Mouse (Mus musculus): ENCODE measurements at regions not wholly inside any gene's neighbourhood (a gene's known extent, or its start where the extent isn't known, plus 50 kb on each side); places are given as distances from the start of the nearest gene placed in this dataset.

DNA sequence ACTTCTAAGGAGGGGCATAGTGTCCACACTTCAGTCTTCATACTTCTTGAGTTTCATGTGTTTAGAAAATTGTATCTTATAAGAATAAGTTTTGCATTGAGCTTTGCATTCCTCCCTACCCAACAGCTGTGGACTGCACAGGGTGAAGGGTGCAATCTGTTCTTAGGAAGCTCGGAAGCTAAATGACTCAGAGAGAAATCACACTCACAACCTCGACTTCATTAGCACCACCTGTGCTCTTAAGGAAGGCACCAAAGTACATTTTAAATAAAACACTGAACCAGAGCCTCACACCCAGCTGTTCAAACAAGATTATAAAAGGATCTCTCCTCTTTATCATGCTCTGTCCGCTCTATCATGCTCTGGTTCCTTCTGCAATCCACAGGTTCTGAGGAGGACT is 110.1 kb upstream of the Actbl2 start:
- Histone ChIP-seq H3K4me1 (ENCODE audit: control insufficient read depth, low read depth, low read length) (no peaks in the 10 kb centered on the region), H3K36me3 (ENCODE audit: control insufficient read depth, insufficient read depth) (no peaks in the 10 kb centered on the region), H3K4me2 (ENCODE audit: low read depth, low read length) (no peak overlapping the region), H3K9ac (ENCODE audit: low read depth, low read length) (no peak overlapping the region), H3K27me3 (ENCODE audit: control insufficient read depth, insufficient read depth, low read depth, low read length) (no peaks in the 10 kb centered on the region), H3K4me3 (ENCODE audit: low read depth, low read length) (no peak overlapping the region), H3K27ac (ENCODE audit: low read length) (no peak overlapping the region), H3K9me3 (replicated peaks; ENCODE audit: control insufficient read depth, low read length) (no peaks in the 10 kb centered on the region)
- 65% methylated on average over 3 of the region's 3 CpGs for WGBS (ENCODE audit: insufficient replicate concordance)
- ATAC-seq (ENCODE audit: low read depth) = no peak

DNA sequence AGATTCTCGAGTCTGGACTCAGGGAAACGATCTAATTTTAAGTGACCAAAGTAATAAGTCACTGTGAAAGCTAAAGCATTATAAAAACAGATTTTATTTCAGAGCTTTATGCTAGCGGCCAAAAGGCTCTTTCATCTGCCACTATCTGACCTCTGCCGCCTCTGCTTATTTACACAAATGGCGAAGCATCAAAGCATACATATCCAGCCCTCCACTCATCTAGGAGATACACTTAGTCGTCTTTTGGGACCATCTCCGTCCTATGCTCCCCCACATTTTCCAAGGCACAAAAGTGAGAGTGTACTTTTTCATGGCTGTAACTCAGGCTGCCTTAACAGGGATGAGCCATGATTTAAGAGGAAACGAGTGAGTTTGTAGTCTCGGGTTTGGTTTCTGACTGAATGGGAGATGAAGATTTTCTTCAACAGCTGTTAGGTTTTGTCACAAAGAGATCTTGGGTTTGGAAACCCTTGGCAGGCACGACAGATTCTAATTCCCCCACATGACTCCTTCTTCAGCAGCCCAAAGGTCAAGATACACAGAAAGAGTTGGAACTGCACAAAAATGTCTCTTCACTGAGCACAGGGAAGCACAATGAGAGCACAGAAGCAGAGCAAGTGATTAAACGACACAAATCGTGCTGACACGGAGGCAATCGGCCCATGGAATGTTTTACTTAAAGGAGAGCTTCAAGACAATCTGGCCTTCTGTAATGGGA is 96.7 kb upstream of the Actbl2 start:
- H3K36me3 ChIP-seq (ENCODE audit: control insufficient read depth, insufficient read depth) = no peaks in the 10 kb centered on the region
- H3K9me3 ChIP-seq (replicated peaks; ENCODE audit: control insufficient read depth, low read length) = no peaks in the 10 kb centered on the region
- H3K27me3 ChIP-seq (ENCODE audit: control insufficient read depth, insufficient read depth, low read depth, low read length) = no peaks in the 10 kb centered on the region
- no peaks in the 10 kb centered on the region for H3K4me1 ChIP-seq (ENCODE audit: control insufficient read depth, low read depth, low read length)
- no peak overlapping the region for H3K9ac ChIP-seq (ENCODE audit: low read depth, low read length)
- H3K4me3 ChIP-seq (ENCODE audit: low read depth, low read length) = no peak overlapping the region
- ATAC-seq (ENCODE audit: low read depth) = no peak
- 63% methylated on average over 14 of the region's 14 CpGs for WGBS (ENCODE audit: insufficient replicate concordance)
- no peak overlapping the region for H3K27ac ChIP-seq (ENCODE audit: low read length)
- no peak overlapping the region for H3K4me2 ChIP-seq (ENCODE audit: low read depth, low read length)

DNA sequence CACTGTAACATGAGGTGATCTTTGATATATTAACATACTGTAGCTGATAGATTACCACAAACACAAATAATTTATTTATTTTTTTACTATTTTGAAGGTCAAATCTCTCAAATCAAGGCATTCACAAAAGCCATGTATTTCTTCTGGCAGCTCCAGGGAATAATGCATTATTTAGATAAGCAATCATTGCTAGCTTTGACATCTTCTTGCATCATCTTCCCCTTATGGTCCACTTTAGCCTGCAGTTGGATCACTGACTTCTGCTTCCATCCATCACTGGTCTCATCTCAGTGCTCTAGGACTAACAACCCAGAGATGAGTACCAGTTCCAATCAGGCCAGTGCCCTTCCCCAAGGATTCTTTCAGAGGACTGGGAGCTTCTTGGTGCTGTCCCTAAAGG is 95.3 kb upstream of the Actbl2 start:
- H3K4me1 ChIP-seq (ENCODE audit: control insufficient read depth, low read depth, low read length) = no peaks in the 10 kb centered on the region

DNA sequence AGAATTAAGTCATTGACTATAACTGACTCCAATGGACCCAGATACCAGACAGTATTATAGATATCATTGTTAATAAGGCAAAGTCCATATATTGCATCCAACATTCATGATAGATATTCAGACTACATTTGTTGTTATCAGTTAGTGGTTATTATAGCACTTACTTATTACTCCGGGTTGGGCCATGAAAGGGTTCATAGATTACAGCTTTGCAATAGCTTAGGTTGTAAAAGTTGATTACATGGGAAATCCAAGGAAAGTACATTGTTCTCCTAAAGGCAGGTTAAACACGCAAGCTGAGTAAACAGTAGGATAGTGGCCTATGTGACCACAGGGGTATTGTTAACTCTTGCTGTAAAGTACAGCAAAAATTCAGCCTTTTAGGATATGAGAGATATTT is 89.3 kb upstream of the Actbl2 start:
- Histone ChIP-seq H3K36me3 (ENCODE audit: control insufficient read depth, insufficient read depth) (no peaks in the 10 kb centered on the region), H3K4me2 (ENCODE audit: low read depth, low read length) (no peak overlapping the region), H3K27me3 (ENCODE audit: control insufficient read depth, insufficient read depth, low read depth, low read length) (no peaks in the 10 kb centered on the region), H3K4me3 (ENCODE audit: low read depth, low read length) (no peak overlapping the region), H3K9ac (ENCODE audit: low read depth, low read length) (no peak overlapping the region), H3K27ac (ENCODE audit: low read length) (no peak overlapping the region), H3K9me3 (replicated peaks; ENCODE audit: control insufficient read depth, low read length) (no peaks in the 10 kb centered on the region), H3K4me1 (ENCODE audit: control insufficient read depth, low read depth, low read length) (no peaks in the 10 kb centered on the region)
- no peak for ATAC-seq (ENCODE audit: low read depth)
- 55% methylated on average over 2 of the region's 2 CpGs for WGBS (ENCODE audit: insufficient replicate concordance)

More for the DNA sequence above, 95.3 kb upstream of the Actbl2 start:
- no peak overlapping the region for H3K4me2 ChIP-seq (ENCODE audit: low read depth, low read length)
- no peak for ATAC-seq (ENCODE audit: low read depth)
- no peaks in the 10 kb centered on the region for H3K9me3 ChIP-seq (replicated peaks; ENCODE audit: control insufficient read depth, low read length)
- H3K27me3 ChIP-seq (ENCODE audit: control insufficient read depth, insufficient read depth, low read depth, low read length) = no peaks in the 10 kb centered on the region
- H3K9ac ChIP-seq (ENCODE audit: low read depth, low read length) = no peak overlapping the region
- H3K4me3 ChIP-seq (ENCODE audit: low read depth, low read length) = no peak overlapping the region
- no peaks in the 10 kb centered on the region for H3K36me3 ChIP-seq (ENCODE audit: control insufficient read depth, insufficient read depth)
- no peak overlapping the region for H3K27ac ChIP-seq (ENCODE audit: low read length)

DNA sequence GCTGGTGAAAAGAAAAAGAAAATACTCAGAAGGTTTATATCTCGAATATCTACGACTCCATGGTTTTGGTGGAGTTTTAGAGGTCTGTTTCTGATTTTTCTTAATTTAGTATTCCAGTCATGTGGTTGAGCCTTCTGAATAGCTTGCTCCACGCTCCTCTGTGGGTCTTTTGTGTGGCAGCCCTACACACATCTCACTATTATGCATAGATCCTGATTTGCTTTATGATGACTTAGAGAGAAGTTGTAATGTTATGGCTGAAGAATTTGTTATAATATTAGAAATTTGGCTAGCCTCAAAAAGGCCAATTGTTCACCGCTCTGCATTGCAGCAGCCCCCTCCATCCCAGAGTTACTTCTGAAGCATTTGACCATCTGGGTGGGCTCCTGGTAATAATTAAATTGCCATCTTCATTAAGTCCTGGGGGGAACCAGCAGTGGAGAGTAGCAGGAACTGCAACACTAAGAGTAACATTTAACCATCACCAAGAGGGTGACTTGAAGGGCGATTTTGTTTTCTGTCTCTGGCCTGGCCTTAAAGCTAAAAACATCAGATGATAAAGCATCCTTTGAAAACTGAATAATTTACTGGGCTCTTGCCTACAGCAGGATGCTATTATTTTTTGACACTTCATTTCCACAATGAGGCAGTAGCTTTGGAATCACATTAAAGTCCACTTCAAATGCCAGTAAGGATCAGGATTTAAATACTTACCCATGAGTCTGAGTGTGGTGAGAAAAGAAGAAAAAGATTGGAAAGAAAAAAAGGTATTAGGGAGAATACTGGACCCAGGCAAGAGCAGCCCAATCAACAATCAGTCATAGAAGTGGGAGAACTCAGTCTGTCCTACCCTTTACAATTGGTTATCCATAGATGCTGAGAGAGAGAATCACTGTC is 84.3 kb upstream of the Actbl2 start:
- H3K27ac ChIP-seq (ENCODE audit: low read length) = no peak overlapping the region
- no peak overlapping the region for H3K4me2 ChIP-seq (ENCODE audit: low read depth, low read length)
- 58% methylated on average over 5 of the region's 5 CpGs for WGBS (ENCODE audit: insufficient replicate concordance)
- H3K36me3 ChIP-seq (ENCODE audit: control insufficient read depth, insufficient read depth) = no peaks in the 10 kb centered on the region
- no peaks in the 10 kb centered on the region for H3K27me3 ChIP-seq (ENCODE audit: control insufficient read depth, insufficient read depth, low read depth, low read length)
- no peaks in the 10 kb centered on the region for H3K9me3 ChIP-seq (replicated peaks; ENCODE audit: control insufficient read depth, low read length)
- no peak overlapping the region for H3K9ac ChIP-seq (ENCODE audit: low read depth, low read length)
- ATAC-seq (ENCODE audit: low read depth) = no peak
- no peaks in the 10 kb centered on the region for H3K4me1 ChIP-seq (ENCODE audit: control insufficient read depth, low read depth, low read length)
- no peak overlapping the region for H3K4me3 ChIP-seq (ENCODE audit: low read depth, low read length)

DNA sequence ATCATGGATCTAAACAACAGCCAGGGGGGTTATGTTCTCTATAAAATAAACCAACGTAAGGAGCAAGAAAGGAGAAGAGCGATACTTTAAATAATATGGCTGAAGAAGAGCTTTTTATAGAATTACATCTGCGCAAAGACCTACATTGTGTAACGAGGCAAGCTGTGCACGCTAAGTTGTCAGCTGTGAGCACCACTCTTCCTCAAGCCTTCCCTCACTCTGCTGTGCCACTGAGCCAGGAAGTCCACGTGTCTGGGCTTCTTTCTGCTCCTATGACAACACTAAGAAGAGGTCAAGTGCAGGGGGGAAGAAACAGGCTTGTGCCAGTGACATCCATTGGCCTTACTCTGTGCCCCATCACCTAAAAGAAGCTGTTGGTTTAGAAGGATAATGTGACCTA is 75.6 kb upstream of the Actbl2 start:
- Histone ChIP-seq H3K4me3 (ENCODE audit: low read depth, low read length) (no peak overlapping the region), H3K27me3 (ENCODE audit: control insufficient read depth, insufficient read depth, low read depth, low read length) (no peaks in the 10 kb centered on the region), H3K9me3 (replicated peaks; ENCODE audit: control insufficient read depth, low read length) (no peaks in the 10 kb centered on the region), H3K9ac (ENCODE audit: low read depth, low read length) (no peak overlapping the region), H3K4me1 (ENCODE audit: control insufficient read depth, low read depth, low read length) (no peaks in the 10 kb centered on the region), H3K36me3 (ENCODE audit: control insufficient read depth, insufficient read depth) (no peaks in the 10 kb centered on the region), H3K27ac (ENCODE audit: low read length) (no peak overlapping the region), H3K4me2 (ENCODE audit: low read depth, low read length) (no peak overlapping the region)
- WGBS (ENCODE audit: insufficient replicate concordance) = 54% methylated on average over 6 of the region's 6 CpGs
- no peak for ATAC-seq (ENCODE audit: low read depth)

DNA sequence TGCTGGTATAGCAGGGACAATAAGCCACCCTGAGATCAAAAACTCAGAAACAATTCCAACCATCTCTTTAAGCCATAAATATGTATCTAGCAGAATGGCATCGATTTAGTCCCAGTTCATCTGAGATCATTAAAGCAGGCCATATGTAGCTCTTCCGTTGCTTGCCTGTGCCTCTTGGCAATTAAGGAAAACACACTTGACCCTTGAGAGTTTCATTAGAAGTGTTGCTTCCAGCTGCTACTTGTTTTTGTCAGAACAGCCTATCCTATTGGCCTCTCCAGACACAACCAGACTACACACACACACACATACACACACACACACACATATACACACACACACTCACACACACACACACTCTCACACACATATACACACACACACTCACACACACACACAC is 71.5 kb upstream of the Actbl2 start:
- WGBS (ENCODE audit: insufficient replicate concordance) = 65% methylated on average over 2 of the region's 2 CpGs
- Histone ChIP-seq H3K4me1 (ENCODE audit: control insufficient read depth, low read depth, low read length) (no peaks in the 10 kb centered on the region), H3K27me3 (ENCODE audit: control insufficient read depth, insufficient read depth, low read depth, low read length) (no peaks in the 10 kb centered on the region), H3K4me3 (ENCODE audit: low read depth, low read length) (no peak overlapping the region), H3K9ac (ENCODE audit: low read depth, low read length) (no peak overlapping the region), H3K27ac (ENCODE audit: low read length) (no peak overlapping the region), H3K36me3 (ENCODE audit: control insufficient read depth, insufficient read depth) (no peaks in the 10 kb centered on the region), H3K9me3 (replicated peaks; ENCODE audit: control insufficient read depth, low read length) (no peaks in the 10 kb centered on the region), H3K4me2 (ENCODE audit: low read depth, low read length) (no peak overlapping the region)
- no peak for ATAC-seq (ENCODE audit: low read depth)

DNA sequence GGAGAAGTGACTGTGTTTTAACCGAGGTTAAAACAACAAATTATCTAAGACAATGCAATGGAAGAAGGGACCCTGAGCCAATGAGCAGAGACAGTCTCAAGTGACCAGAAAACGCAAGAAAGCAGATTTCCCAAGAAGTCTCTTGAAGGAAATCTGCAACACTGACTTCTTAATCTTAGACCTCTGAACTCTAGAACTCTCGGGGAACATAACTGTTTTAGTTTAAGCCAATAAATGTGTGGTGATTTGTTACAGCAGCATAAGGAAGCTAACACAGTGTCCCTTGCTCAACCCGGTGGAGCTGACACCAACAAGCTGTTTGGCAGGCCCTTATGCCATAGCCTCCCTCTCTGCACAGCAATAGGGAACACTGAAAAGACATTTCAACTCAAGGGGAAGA is 69.0 kb upstream of the Actbl2 start:
- H3K27me3 ChIP-seq (ENCODE audit: control insufficient read depth, insufficient read depth, low read depth, low read length) = no peaks in the 10 kb centered on the region
- H3K36me3 ChIP-seq (ENCODE audit: control insufficient read depth, insufficient read depth) = no peaks in the 10 kb centered on the region
- no peaks in the 10 kb centered on the region for H3K4me1 ChIP-seq (ENCODE audit: control insufficient read depth, low read depth, low read length)
- H3K9ac ChIP-seq (ENCODE audit: low read depth, low read length) = no peak overlapping the region
- H3K27ac ChIP-seq (ENCODE audit: low read length) = no peak overlapping the region
- H3K4me2 ChIP-seq (ENCODE audit: low read depth, low read length) = no peak overlapping the region
- no peak overlapping the region for H3K4me3 ChIP-seq (ENCODE audit: low read depth, low read length)
- WGBS (ENCODE audit: insufficient replicate concordance) = 53% methylated on average over 4 of the region's 4 CpGs
- ATAC-seq (ENCODE audit: low read depth) = no peak
- no peaks in the 10 kb centered on the region for H3K9me3 ChIP-seq (replicated peaks; ENCODE audit: control insufficient read depth, low read length)

DNA sequence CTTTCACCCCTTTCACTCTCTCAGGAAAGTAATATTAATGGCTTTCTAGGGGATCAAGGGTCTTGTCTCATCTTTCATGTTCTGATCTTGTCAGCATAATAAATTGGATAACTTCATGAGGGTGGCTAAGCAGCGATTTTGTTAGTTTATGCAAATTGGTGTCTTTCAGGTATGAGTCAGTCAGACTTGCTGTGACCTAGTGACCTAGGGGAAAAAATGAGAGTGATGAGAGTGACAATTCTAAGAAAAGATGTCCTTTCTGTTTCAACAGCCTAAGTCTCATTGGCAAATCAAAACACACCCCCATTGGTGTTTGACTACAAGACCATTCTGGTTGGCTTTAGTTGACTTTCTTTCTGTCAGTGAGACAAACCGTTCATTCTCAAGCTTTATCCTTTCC is 68.0 kb upstream of the Actbl2 start:
- no peaks in the 10 kb centered on the region for H3K36me3 ChIP-seq (ENCODE audit: control insufficient read depth, insufficient read depth)
- WGBS (ENCODE audit: insufficient replicate concordance) = 68% methylated on average over 2 of the region's 2 CpGs
- no peak for ATAC-seq (ENCODE audit: low read depth)

More for the DNA sequence above, 68.0 kb upstream of the Actbl2 start:
- H3K27ac ChIP-seq (ENCODE audit: low read length) = no peak overlapping the region
- no peaks in the 10 kb centered on the region for H3K4me1 ChIP-seq (ENCODE audit: control insufficient read depth, low read depth, low read length)
- no peak overlapping the region for H3K4me3 ChIP-seq (ENCODE audit: low read depth, low read length)
- no peak overlapping the region for H3K4me2 ChIP-seq (ENCODE audit: low read depth, low read length)
- H3K9me3 ChIP-seq (replicated peaks; ENCODE audit: control insufficient read depth, low read length) = no peaks in the 10 kb centered on the region
- H3K27me3 ChIP-seq (ENCODE audit: control insufficient read depth, insufficient read depth, low read depth, low read length) = no peaks in the 10 kb centered on the region
- no peak overlapping the region for H3K9ac ChIP-seq (ENCODE audit: low read depth, low read length)
